Mouse (Mus musculus): ENCODE results near the gene Prkg1. TPM values are rescaled to one million over a fixed set of nuclear protein-coding genes. Genes with fewer than 3 reads are reported as not detected.
A peak's percentile ranks its signal among the peaks of the same experiment; 100 is the strongest.

The Prkg1 gene
- total RNA-seq, 4 experiments from 2014 or later, result 17.2 to 37.1 (median 29.4) TPM

- no peak for DNase-seq (ENCODE audit: low spot score in 2 of 2)
These were observed 593.8 kb downstream of the Prkg1 start for GRCm38 (mm10) chr19:31170985-31171384.

GRCm38 (mm10) chr19:31158944-31159460 is 605.8 kb downstream of the Prkg1 start:
- DNase-seq (ENCODE audit: low spot score in 2 of 2), result no peak

GRCm38 (mm10) chr19:31153399-31153798 is 611.4 kb downstream of the Prkg1 start:
- DNase-seq (ENCODE audit: low spot score in 2 of 2), result no peak

- no peak for DNase-seq (ENCODE audit: low spot score in 2 of 2)
These were observed 614.9 kb downstream of the Prkg1 start for GRCm38 (mm10) chr19:31149902-31150301.

GRCm38 (mm10) chr19:31147457-31147856 is 617.4 kb downstream of the Prkg1 start:
- DNase-seq (ENCODE audit: low spot score in 2 of 2), result no peak

GRCm38 (mm10) chr19:31146156-31146555 is 618.7 kb downstream of the Prkg1 start:
- DNase-seq (ENCODE audit: low spot score in 2 of 2), result no peak

GRCm38 (mm10) chr19:31141905-31142304 is 622.9 kb downstream of the Prkg1 start:
- DNase-seq (ENCODE audit: low spot score in 2 of 2), result no peak

GRCm38 (mm10) chr19:31136316-31136715 is 628.5 kb downstream of the Prkg1 start:
- no peak for DNase-seq (ENCODE audit: low spot score in 2 of 2)

GRCm38 (mm10) chr19:31132614-31133013 is 632.2 kb downstream of the Prkg1 start:
- no peak for DNase-seq (ENCODE audit: low spot score in 2 of 2)

GRCm38 (mm10) chr19:31124628-31125027 is 640.2 kb downstream of the Prkg1 start:
- DNase-seq (ENCODE audit: low spot score in 2 of 2), result no peak

- DNase-seq (ENCODE audit: low spot score in 2 of 2), result no peak
These were observed 650.1 kb downstream of the Prkg1 start for GRCm38 (mm10) chr19:31114690-31115089.

GRCm38 (mm10) chr19:31106835-31107554 is 657.8 kb downstream of the Prkg1 start:
- DNase-seq (ENCODE audit: low spot score in 2 of 2), result no peak

GRCm38 (mm10) chr19:31106036-31106435 is 658.8 kb downstream of the Prkg1 start:
- DNase-seq (ENCODE audit: low spot score in 2 of 2), result no peak

GRCm38 (mm10) chr19:31104764-31105163 is 660.1 kb downstream of the Prkg1 start:
- DNase-seq (ENCODE audit: low spot score in 2 of 2), result no peak

- DNase-seq (ENCODE audit: low spot score in 2 of 2), result no peak
These were observed 665.5 kb downstream of the Prkg1 start for GRCm38 (mm10) chr19:31099369-31099768.

- DNase-seq (ENCODE audit: low spot score in 2 of 2), result no peak
These were observed 667.0 kb downstream of the Prkg1 start for GRCm38 (mm10) chr19:31097857-31098256.

GRCm38 (mm10) chr19:31083761-31084160 is 681.1 kb downstream of the Prkg1 start:
- no peak for DNase-seq (ENCODE audit: low spot score in 2 of 2)

- DNase-seq (ENCODE audit: low spot score in 2 of 2), result peak; percentile 99
These were observed 682.0 kb downstream of the Prkg1 start, which contains the start of gene Cstf2t for GRCm38 (mm10) chr19:31082662-31083429. Gene Cstf2t, plus strand, starts transcription at chr19:31082837.

- DNase-seq (ENCODE audit: low spot score in 2 of 2), result no peak
These were observed 682.6 kb downstream of the Prkg1 start for GRCm38 (mm10) chr19:31082226-31082625.

GRCm38 (mm10) chr19:31078241-31078640 is 686.6 kb downstream of the Prkg1 start:
- DNase-seq (ENCODE audit: low spot score in 2 of 2), result no peak

- DNase-seq (ENCODE audit: low spot score in 2 of 2), result no peak
These were observed 688.7 kb downstream of the Prkg1 start for GRCm38 (mm10) chr19:31076106-31076505.

GRCm38 (mm10) chr19:31074717-31075063 is 690.1 kb downstream of the Prkg1 start:
- DNase-seq (ENCODE audit: low spot score in 2 of 2), result no peak

Data from gastrocnemius, adult 8-10 months (tissue).